Mouse (Mus musculus) adrenal gland, postnatal 14 days (tissue): ENCODE data around the gene Tbc1d23. TPM values are rescaled to one million over a fixed set of nuclear protein-coding genes. Genes with fewer than 3 reads are reported as not detected.
"Not testable (repeated sequence)": the region's sequence is repeated elsewhere in the genome, so short reads cannot be mapped to it uniquely, and the experiment has no call there.

ENCODE experiments used
- DNase-seq: peaks from one replicate; pipeline ENCODE4 v3.0.0; 2021; ENCODE audit warnings: mixed read lengths
- total RNA-seq: library from RNA; stranded (reverse); gene quantifications from 2 replicates; pipeline ENCODE4 v1.2.3, GENCODE M21; 2021

Gene Tbc1d23
- total RNA-seq, 1 experiment from 2014 or later, result 35.4 TPM

DNA sequence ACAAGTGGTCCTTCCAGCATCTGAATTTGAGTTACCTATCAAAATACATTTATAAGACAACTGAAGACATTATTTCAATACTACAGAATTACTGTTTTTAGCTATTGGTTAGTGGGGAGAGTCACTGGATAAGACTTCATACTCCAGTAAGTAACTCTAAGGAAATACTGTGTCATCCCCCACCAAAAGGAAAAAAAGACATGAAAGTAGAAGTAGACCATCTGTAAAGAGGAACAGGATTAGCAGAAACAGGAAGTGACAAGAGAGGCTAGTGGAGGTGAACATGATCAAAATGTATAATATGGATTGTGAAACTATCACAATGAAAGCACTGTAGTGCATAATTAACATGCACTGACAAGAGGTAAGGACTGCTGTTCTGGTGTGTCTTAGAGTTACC, 15.3 kb downstream of the Tbc1d23 start:
- DNase-seq, result no peak

DNA sequence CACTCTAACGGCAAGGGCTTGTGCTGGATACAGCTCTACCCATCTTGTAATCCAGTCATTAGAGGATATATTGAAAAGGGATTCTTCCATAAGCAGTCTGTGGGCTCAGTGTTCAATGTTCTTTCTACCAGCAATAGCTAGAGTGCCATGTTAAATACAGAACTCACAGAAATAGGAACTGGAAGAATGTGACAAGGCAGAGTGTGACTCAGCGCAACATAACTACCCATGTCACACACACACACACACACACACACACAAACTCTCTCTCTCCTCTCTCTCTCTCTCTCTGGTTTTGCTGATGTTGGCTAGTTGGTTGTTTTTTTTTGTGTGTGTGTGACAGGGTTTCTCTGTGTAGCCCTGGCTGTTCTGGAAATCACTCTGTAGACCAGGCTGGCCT, 20.3 kb downstream of the Tbc1d23 start:
- no peak for DNase-seq

DNA sequence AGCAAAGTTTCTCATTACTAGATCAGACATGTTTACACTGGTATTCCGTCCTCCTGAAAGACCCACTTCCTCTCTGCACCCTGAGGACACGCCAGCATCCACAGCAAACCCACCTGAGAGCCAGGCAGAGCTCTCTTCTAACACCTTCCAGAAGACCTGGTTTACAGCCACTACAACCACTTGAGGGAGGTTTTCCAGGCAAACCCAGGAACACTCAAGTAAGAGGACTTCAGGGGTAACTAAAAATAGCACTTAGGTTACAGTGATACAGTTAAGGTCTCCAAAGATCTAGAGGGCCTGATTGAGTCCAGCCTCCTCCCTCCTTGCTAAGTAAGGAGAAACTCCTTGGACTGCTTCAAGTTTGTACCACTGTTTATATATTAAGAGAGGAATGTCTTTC, 23.0 kb downstream of the Tbc1d23 start:
- no peak for DNase-seq

DNA sequence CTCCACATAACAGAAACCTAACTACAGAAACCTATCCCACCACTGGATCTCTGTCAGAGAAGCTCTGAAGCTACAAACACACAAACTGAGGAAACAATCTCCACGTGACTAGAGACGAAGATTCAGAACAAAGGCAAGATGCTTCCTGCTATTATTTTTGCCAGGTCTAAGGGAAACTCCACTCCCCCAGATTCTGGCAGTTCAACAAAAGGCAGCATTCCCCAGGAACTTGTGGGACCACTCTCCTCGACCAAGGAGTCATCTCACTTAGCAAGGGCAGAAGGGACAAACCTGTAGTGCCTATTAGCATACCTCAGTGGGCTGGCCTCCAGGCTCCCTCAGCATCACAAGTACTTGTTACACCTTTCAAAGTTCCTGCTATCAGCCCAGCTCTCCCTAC, 34.0 kb downstream of the Tbc1d23 start:
- DNase-seq, result no peak

DNA sequence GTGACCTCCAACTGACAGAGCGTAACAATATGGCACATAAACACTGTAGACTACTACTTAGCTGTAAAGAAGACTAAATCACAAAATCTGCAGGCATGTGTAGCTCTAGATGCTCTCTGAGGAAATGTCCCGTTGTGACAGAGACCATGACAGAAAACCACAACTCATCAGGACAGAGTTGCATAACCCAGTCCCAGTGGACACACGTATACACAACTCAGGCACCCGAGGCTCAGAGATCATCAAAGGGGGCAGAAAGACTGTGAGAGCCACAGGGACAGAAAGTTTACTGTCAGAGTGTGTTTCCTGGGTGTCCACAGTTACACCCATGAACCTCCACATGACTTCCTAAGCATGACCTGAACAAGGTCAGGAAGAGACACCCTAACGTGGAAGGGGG, 34.7 kb downstream of the Tbc1d23 start:
- DNase-seq, result no peak

DNA sequence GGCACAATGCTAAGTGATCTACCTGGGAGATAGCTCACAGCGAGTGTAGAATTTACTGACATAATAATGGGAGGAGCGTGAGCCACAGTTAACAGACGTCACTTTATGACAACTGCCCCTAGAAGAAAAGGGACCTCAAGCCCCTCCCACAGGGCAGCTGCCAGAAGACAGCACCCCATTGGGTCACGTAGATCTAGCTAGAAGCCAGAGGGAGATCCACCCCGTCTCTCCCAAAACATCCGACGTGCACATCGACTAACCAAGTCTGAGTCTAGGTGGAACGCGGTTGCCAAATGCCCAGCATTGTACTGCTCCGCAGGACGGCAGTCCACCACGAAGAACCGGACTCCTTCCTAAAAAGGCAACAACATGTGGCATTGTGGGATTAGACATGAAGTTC, 40.1 kb downstream of the Tbc1d23 start:
- no peak for DNase-seq

DNA sequence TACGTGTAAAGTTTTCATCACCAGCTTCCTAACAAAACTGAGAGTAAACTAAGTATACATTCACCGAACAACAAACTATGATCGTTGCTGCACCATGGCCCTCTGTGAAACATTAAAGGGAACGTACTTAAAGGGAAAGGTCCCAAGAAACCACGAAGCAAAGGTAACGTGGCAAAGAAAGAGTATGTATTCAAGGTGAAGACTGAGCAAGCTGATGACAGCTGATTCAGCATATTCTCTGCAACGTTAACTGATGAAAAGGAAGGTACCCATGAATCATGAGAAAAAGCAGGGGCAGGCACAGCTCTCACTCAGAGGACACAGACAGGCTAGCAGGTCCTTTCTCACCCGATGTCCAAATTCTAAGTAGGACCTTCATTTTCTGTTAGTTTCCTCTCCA, 40.9 kb downstream of the Tbc1d23 start:
- DNase-seq, result no peak

DNA sequence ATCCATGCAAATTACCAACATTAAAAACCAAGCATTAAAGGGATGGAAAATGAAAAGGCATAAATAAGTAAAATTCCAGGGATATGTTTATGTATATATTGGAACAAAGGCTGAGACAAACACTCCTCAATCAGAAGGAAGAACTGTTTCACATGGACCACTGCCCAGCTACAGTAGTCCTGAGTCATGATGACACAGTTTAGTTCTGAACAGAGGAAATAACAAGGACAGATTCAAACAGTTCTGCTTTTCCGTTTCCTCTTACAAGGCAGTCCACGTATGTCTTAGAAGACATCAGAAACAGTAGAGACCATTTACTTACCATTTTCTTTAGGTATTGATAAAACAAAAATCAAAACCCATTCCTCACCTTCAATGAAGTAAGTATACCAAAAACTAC, 41.8 kb downstream of the Tbc1d23 start:
- no peak for DNase-seq

DNA sequence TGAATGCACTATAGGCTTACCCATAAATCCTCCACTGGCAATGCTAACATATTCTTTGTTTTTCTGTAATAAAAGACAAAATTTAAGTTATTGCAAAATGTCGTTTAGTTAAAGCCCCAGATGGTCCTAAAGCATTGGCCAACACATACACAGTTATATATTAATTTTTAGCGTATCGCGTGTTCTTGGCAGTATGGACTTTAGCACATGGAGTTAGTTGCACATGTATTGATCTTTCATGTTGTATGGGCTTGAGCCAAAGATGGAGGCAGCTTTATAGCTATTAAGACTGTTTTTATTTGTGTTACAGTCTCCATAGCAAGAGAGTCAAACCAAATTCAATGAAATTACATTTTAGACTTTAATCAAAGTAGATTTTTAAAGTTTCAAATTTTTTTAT, 44.7 kb downstream of the Tbc1d23 start:
- no peak for DNase-seq

DNA sequence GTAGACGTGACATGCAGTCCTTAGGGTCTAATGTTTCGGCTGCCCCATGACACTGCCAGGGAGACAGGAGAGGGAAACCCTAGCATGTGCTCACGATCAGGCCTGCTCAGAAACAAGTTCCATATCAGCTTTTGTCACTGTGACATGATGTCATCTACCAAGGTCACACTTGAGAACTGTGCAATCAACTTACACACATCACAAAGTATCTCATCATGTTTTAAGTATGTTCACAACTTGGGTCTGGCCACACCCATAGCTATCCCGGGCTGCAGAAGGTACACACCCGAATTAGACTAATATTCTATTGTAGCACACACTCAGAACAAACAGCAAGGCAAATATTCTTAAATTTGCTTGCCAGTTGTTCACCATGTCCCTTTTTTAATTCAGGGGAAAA, 49.3 kb downstream of the Tbc1d23 start:
- no peak for DNase-seq

DNA sequence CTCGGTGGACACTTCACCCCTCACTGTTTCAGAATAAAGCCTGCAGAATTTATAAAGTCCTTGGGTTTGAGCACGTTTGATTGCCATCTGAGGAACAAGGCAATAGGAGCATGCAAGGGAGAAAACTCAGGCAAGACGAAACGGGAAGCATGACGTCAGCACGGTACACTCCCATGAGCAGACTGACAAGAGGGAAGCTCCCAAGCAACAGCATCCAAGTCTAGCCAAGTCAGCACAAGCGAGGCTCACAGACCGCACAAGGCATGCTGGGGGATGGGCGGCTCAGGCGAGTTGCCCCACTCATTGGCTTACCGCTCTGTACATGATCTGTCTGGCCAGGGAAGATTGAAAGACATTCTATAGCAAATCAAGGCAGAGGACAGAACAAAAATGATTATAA, 50.1 kb downstream of the Tbc1d23 start:
- no peak for DNase-seq

DNA sequence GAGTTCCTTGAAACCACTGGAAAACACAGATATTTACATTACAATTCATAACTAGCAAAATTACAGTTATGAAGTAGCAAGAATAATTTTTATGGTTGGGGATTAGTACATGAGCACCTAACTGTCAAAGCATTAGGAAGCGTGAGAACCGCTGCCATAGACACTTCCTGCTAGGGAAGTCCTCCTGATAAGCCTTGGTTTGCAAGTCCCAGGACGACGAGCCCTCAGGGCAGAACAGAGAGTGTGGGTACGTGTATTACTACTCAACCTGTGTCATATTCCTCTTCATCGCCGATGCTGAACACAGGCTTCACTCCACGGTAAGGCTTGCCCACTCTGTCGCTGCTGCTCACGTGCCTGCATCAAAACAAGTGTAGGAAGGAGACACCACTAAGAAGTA, 53.6 kb downstream of the Tbc1d23 start:
- no peak for DNase-seq

DNA sequence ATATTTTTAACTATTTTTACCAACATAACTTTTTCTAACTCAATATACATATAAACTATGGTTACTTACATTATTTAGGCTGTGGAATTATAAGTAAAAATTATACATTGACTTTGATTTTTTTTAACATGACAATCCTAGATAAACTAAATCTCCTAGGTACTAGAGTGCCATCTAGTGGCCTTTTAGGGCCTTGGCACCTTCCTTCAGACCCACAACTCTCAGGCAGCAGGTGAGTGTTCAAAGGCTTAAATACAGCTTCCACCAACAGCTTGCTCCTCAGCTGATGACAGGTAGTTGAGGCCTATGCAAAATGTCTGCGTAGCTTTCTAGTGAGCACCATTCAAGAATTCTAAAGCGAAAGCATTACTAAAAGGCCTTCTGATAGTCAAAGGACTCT, 54.0 kb downstream of the Tbc1d23 start:
- DNase-seq, result peak; percentile 41

DNA sequence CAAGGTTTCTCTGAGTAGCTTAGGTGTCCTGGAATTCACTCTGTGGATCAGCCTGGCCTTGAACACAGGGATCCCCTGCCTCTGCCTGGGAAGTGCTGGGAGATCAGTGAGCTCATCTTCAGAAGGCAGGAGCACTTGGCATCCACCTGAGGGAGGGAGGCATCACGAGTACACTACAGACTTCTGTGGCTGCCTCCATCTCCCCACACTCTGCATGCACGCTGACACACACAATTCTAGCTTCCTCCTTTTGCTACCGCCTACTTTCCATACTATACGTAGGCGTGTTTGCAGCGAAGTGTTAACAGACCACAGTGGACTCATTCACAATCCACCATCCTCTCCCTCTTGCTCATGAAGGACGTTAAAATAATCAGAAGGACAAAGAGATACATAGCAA, 55.0 kb downstream of the Tbc1d23 start:
- DNase-seq, result no peak

DNA sequence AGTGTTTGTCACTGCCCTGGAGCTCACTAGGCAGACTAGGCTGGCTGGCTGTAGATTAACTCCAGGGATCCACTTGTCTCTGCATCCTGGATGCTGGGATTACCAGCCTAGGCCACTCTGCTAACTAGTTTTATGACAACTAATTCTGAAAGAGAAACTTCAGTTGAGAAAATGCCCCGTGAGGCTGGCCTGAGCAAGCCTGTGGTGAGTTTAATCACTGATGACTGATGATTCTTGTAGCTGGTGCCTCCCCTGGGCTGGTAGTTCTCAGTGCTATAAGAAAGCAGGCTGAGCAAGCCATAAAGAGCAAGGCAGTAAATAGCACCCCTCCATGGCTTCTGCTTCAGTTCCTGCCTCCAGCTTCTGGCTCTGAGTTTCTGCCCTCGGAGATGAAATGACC, 55.6 kb downstream of the Tbc1d23 start:
- DNase-seq, result no peak

DNA sequence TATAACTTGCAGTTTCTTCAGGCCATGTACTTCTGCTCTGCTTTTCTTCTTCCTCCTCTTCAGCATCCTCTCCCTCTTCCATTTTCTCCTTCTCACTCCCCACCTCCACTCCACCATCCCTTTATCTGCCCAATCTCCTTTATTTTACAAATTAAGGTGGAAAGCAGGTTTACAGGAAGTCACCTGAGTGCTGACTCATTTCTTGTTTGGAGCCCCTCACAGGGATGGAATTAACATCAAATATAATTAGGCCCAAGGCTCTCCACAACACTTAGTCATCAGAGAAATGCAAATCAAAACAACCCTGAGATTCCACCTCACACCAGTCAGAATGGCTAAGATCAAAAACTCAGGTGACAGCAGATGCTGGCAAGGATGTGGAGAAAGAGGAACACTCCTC, 56.8 kb downstream of the Tbc1d23 start:
- not testable (repeated sequence) for DNase-seq

DNA sequence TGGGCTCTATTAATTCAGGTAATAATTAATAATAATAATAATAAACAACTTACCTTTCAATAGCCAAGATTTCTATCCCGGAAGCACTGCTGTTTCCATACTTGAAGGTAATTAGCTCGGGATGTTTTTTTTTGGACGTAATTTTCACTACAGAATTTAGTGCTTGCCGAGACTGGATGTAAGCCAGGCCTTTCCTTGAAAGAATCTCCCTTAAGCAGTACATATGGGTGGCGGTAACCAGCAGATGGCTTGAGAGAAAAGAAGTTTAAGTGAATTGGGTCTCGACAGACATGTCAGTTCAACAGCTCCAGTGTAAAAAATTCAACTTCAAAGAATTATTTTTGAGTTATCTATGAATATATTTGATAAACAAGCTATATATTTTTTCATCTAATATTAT, 59.7 kb downstream of the Tbc1d23 start:
- no peak for DNase-seq

DNA sequence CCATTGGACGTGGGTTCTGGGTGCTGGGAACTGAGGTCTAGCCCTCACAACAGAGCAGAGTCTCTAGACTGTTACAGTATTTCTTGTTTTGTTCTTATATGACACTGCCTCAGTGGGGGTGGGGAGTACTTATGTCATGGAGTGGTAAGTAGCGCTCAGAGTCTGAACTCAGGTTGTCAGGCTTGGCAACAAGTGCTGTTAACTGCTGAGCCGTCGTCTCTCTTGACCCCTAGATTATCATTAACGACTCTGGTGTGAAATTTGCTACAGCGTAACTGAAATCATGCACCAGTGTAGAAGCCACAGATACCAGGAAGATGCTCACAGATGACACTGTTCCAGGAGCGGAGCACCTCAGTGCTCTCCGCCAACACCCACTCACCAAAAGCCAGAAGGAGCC, 60.1 kb downstream of the Tbc1d23 start:
- no peak for DNase-seq

DNA sequence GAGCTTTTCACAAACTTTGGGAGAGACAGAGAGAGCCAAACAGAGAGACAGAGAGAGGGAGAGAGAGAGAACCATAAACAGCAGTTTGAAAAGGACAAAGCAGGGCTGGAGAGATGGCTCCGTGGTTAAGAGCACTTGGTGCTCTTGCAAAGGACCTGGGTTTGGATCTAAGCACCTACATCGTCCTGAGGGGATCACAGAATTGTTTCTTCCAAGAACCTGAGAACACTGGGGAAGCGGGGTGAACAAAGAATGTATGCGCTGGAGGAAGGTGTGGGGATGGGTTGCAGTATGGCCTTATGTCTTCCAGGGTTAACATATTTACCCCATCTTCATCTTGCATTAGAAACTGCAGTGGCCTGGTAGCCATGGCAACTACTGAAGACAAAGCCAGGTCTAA, 63.1 kb downstream of the Tbc1d23 start:
- no peak for DNase-seq

DNA sequence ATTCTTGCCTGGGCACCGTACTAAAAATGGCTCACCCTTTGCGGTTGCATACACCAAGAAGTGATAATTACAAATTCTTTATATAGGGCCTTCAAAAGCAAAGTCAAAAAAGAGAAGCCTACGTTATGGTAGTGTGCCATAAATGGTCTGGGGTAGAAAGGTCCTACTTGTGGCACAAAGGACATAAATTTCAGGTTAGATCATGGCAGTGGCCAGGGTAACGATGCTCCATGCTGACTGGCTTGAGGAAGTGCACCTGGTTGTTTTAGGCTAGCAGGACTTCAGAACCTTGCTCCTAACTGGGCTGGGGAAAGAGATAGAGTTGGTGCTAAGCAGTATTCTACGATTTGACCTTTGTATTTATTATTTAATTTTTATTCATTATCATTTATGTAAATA, 63.8 kb downstream of the Tbc1d23 start:
- no peak for DNase-seq

DNA sequence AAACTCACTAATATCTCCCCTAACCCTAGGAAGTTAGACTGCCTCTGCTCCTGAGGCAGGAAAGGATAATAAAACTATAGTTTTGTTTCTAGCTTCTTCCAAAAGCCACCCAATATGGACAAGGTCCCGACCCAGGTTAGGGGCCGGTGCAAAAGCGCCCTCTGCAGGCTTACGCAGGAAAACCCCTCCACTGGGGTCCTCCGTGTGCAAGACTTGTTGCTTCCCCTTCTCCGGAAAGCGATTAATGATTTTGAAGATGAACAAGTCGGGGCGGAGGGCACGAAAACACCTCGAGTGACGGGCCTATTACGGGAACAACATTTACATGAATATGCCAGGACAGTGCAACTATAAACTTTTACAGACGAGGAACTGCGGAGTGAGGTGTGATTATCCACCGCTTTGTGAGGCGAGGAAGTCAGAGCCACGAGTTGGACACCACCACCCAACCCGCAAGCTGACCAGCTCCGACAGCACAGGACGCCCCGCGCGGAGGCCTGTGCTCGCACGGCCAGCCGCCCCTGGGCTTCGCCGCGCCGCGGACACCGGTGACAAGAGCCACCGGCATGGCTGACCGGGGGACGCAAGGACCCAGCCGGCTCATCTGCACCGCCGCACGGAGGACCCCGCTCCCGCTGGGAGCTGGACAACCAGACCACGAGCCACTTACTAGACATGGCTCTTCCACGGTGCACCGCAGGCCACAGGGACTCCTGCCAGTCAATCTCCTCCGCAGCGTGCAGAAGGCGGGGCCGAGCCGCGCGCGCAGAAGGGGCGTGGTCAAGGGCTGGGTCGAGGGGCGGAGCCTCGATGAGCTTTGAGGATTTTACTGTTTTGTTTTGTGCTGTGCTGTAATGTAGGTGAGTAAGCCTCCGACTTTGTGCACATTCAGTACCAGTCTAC, 64.4 kb downstream of the Tbc1d23 start, which contains the start of gene Nit2:
Gene Nit2, minus strand, starts transcription at position 731 of the 903 bp plus-strand sequence.
- peak; percentile 98 for DNase-seq

DNA sequence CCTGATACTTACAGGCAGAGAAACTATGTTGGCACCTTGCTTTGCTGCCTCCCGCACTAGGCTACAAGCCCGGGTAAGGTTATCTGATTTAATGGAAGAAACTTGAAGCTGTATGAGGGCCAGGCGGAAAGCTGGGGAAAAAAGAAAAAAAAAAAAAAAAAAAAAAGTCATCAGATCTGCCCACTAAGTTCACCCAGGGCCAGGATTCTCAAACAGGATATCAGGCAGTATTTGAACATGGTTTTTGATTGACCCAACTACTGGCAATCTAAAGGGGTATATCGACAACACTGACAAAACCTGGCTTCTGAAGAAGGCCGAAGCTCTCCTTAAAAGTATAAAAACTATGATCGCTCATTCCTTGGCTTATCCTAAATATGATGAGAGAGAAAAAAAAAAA, 65.2 kb downstream of the Tbc1d23 start:
- DNase-seq, result no peak

DNA sequence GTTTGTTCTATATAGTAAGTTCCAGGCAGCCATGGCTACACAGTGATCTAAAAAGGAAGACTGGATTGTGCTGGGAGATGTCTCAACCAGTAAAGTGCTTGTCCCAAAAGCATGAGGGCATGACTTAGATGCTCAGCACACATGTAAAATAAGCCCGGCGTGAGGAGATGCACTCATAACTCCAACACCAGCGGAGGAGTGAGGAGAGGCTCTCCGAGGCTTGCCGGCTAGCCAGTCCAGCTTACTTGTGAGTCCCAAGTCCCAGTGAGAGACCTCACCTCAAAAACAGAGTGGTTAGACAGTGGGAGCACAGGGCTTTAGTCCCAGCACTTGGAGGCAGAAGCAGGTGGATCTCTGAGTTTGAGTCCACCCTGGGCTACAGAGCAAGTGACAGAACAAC, 66.1 kb downstream of the Tbc1d23 start:
- no peak for DNase-seq

DNA sequence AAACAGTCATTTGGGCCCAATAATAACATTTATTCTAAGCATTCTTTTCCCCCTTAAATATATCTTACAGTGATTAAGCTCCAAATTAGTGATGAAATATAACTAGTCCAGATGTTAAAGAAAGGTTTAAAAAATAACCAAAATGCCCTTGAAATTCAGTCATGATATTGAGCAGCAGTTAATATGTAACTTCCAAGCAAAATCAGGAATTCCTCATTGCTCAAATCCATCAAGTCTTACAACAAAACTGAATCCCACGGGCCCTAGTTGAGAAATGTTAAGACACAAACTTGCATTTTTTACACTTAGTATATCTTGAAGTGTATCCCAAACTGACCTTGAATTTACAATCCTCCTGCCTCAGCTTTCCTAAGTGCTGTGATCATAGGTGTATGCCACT, 67.6 kb downstream of the Tbc1d23 start:
- no peak for DNase-seq

DNA sequence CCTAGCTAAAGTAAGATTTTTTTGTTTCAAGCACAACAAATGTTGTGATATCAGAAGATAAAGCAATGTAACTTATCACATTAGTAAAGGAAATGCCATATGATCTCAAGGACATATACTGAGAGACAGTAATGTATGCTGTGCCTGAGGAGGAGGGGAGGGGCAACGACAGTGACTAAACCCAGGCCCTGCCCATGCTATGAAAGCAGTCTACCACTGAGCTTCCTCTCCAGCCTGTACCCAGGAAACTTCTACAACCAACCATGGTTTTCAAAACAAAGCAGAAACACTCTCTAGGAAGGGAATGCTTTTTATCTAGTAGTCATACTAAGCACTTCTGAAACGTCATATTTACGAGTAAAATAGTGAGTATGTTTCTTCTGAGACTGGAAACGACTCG, 68.5 kb downstream of the Tbc1d23 start:
- DNase-seq, result no peak
